Mouse (Mus musculus) MEL (cell line): ENCODE measurements around the gene Rbms3. TPM values are rescaled to one million over a fixed set of nuclear protein-coding genes. Genes with fewer than 3 reads are reported as not detected.

ENCODE experiments used
- DNase-seq: peaks from one replicate; pipeline ENCODE4 v3.0.0; 2011; ENCODE audit warnings: low read depth, low spot score
- H3K27ac ChIP-seq: 2 replicates; pipeline ENCODE4 v1.5.1; 2012; ENCODE audit warnings: low read depth, mild to moderate bottlenecking, control low read depth, low read length, moderate library complexity; ENCODE audit not compliant: control insufficient read depth
- H3K27me3 ChIP-seq, 2 experiments: fragments of 150-350 bp in 1 of 2; sonication (generic) in 1 of 2; 2 replicates each; pipeline ENCODE4 v1.6.1; 2012; ENCODE audit warnings: low read length in 2 of 2, mild to moderate bottlenecking in 2 of 2, improper control_type of control experiment in 1 of 2, moderate library complexity in 1 of 2; ENCODE audit not compliant: insufficient read depth in 2 of 2, control insufficient read depth in 1 of 2
- H3K36me3 ChIP-seq, 2 experiments: 2 replicates each; pipeline ENCODE4 v1.6.1; 2012 to 2014; ENCODE audit warnings: low read length in 2 of 2, improper control_type of control experiment in 1 of 2, inconsistent platforms in 1 of 2, mild to moderate bottlenecking in 1 of 2; ENCODE audit not compliant: insufficient read depth in 2 of 2, control insufficient read depth in 1 of 2
- H3K4me1 ChIP-seq, 2 experiments: fragments of 150-350 bp in 1 of 2; sonication (generic) in 1 of 2; 2 replicates each; pipeline ENCODE4 v1.6.1; 2012; ENCODE audit warnings: low read length in 2 of 2, improper control_type of control experiment in 1 of 2, mild to moderate bottlenecking in 1 of 2; ENCODE audit not compliant: insufficient read depth in 2 of 2, control insufficient read depth in 1 of 2
- H3K4me3 ChIP-seq, 2 experiments: fragments of 150-350 bp in 1 of 2; sonication (generic) in 1 of 2; 2 replicates each; pipeline ENCODE4 v1.5.1; 2012; ENCODE audit warnings: low read depth in 2 of 2, low read length in 2 of 2, mild to moderate bottlenecking in 2 of 2, moderate library complexity in 2 of 2, control low read depth in 1 of 2, improper control_type of control experiment in 1 of 2; ENCODE audit not compliant: control insufficient read depth in 1 of 2, insufficient read depth in 1 of 2
- H3K79me2 ChIP-seq: 2 replicates; pipeline ENCODE4 v1.6.1; 2012; ENCODE audit warnings: mild to moderate bottlenecking, low read length, moderate library complexity; ENCODE audit not compliant: control insufficient read depth, poor library complexity, insufficient read depth
- H3K9ac ChIP-seq: 2 replicates; pipeline ENCODE4 v1.6.1; 2012; ENCODE audit warnings: low read depth, mild to moderate bottlenecking, control low read depth, low read length, moderate library complexity; ENCODE audit not compliant: control insufficient read depth, poor library complexity, severe bottlenecking
- H3K9me3 ChIP-seq: fragments of 150-350 bp; sonication (generic); replicated peaks from 2 replicates; pipeline ENCODE4 v1.6.1; 2012; ENCODE audit warnings: mild to moderate bottlenecking, low read length, improper control_type of control experiment, moderate library complexity; ENCODE audit not compliant: insufficient read depth
- CTCF ChIP-seq, 3 experiments: IDR thresholded peaks in 2 of 3; conservative IDR thresholded peaks in 1 of 3; 2 replicates each; pipeline ENCODE4 v1.5.1; 2011 to 2012; ENCODE audit warnings: low read length in 3 of 3, low read depth in 2 of 3, mild to moderate bottlenecking in 2 of 3, improper control_type of control experiment in 1 of 3, inconsistent platforms in 1 of 3, mixed read lengths in 1 of 3, moderate library complexity in 1 of 3; ENCODE audit not compliant: control insufficient read depth in 1 of 3, insufficient read depth in 1 of 3, poor library complexity in 1 of 3, severe bottlenecking in 1 of 3
- ELF1 ChIP-seq: IDR thresholded peaks from 2 replicates; pipeline ENCODE4 v1.6.1; 2014; ENCODE audit warnings: low read depth, mild to moderate bottlenecking, inconsistent platforms, low read length, improper control_type of control experiment, moderate library complexity
- EP300 ChIP-seq, 2 experiments: IDR thresholded peaks; 2 replicates each; pipeline ENCODE4 v1.6.1; 2011; ENCODE audit warnings: improper control_type of control experiment in 2 of 2, low read length in 2 of 2, low read depth in 1 of 2, mild to moderate bottlenecking in 1 of 2
- ETS1 ChIP-seq: IDR thresholded peaks from 2 replicates; pipeline ENCODE4 v1.6.1; 2012; ENCODE audit warnings: low read depth, mild to moderate bottlenecking, inconsistent platforms, low read length, improper control_type of control experiment, moderate library complexity
- GATA1 ChIP-seq: IDR thresholded peaks from 2 replicates; pipeline ENCODE4 v1.6.1; 2011; ENCODE audit warnings: low read depth, low read length, improper control_type of control experiment
- JUND ChIP-seq: IDR thresholded peaks from 2 replicates; pipeline ENCODE4 v1.6.1; 2011; ENCODE audit warnings: low read depth, mild to moderate bottlenecking, improper control_type of control experiment, low read length
- KAT2A ChIP-seq: conservative IDR thresholded peaks from 2 replicates; pipeline ENCODE4 v1.6.1; 2012; ENCODE audit warnings: low read depth, low read length, improper control_type of control experiment, inconsistent platforms
- MAFK ChIP-seq: IDR thresholded peaks from 2 replicates; pipeline ENCODE4 v1.6.1; 2011; ENCODE audit warnings: low read depth, mild to moderate bottlenecking, low read length, improper control_type of control experiment, borderline replicate concordance
- MAX ChIP-seq: IDR thresholded peaks from 2 replicates; pipeline ENCODE4 v1.6.1; 2011; ENCODE audit warnings: low read length, improper control_type of control experiment
- MEF2A ChIP-seq: IDR thresholded peaks from 2 replicates; pipeline ENCODE4 v1.6.1; 2014; ENCODE audit warnings: low read depth, mild to moderate bottlenecking, inconsistent platforms, low read length, improper control_type of control experiment; ENCODE audit not compliant: poor library complexity, insufficient replicate concordance, severe bottlenecking; ENCODE audit errors: extremely low read depth
- MYB ChIP-seq: IDR thresholded peaks from 2 replicates; pipeline ENCODE4 v1.6.1; 2011; ENCODE audit warnings: mild to moderate bottlenecking, low read depth, low read length, improper control_type of control experiment
- NELFE ChIP-seq: IDR thresholded peaks from 2 replicates; pipeline ENCODE4 v1.6.1; 2011; ENCODE audit warnings: low read depth, low read length, improper control_type of control experiment
- NRF1 ChIP-seq: IDR thresholded peaks from 2 replicates; pipeline ENCODE4 v1.6.1; 2014; ENCODE audit warnings: low read depth, mild to moderate bottlenecking, inconsistent platforms, low read length, improper control_type of control experiment, moderate library complexity; ENCODE audit not compliant: poor library complexity, insufficient read depth, severe bottlenecking
- POLR2A ChIP-seq, 2 experiments: IDR thresholded peaks; 2 replicates each; pipeline ENCODE4 v1.6.1; 2011 to 2012; ENCODE audit warnings: low read length in 2 of 2, mild to moderate bottlenecking in 2 of 2, control low read depth in 1 of 2, improper control_type of control experiment in 1 of 2, low read depth in 1 of 2, moderate library complexity in 1 of 2; ENCODE audit not compliant: control insufficient read depth in 1 of 2, insufficient read depth in 1 of 2, poor library complexity in 1 of 2
- POLR2AphosphoS5 ChIP-seq: IDR thresholded peaks from 2 replicates; pipeline ENCODE4 v1.6.1; 2012; ENCODE audit warnings: low read depth, borderline replicate concordance, mild to moderate bottlenecking, inconsistent platforms, low read length, moderate library complexity, mixed read lengths
- RAD21 ChIP-seq: IDR thresholded peaks from 2 replicates; pipeline ENCODE4 v1.6.1; 2011; ENCODE audit warnings: mild to moderate bottlenecking, low read depth, low read length, improper control_type of control experiment
- RCOR1 ChIP-seq: IDR thresholded peaks from 2 replicates; pipeline ENCODE4 v1.6.1; 2012; ENCODE audit warnings: low read depth, mild to moderate bottlenecking, inconsistent platforms, low read length, improper control_type of control experiment
- SIN3A ChIP-seq: IDR thresholded peaks from 2 replicates; pipeline ENCODE4 v1.6.1; 2012; ENCODE audit warnings: low read length, improper control_type of control experiment, inconsistent platforms
- SMC3 ChIP-seq: IDR thresholded peaks from 2 replicates; pipeline ENCODE4 v1.6.1; 2011; ENCODE audit warnings: low read depth, low read length, improper control_type of control experiment
- TAL1 ChIP-seq: IDR thresholded peaks from 2 replicates; pipeline ENCODE4 v1.6.1; 2012; ENCODE audit warnings: mild to moderate bottlenecking, inconsistent platforms, low read length, moderate library complexity, mixed read lengths
- TCF12 ChIP-seq: IDR thresholded peaks from 2 replicates; pipeline ENCODE4 v1.6.1; 2014; ENCODE audit warnings: low read depth, mild to moderate bottlenecking, inconsistent platforms, low read length, improper control_type of control experiment, moderate library complexity
- UBTF ChIP-seq: IDR thresholded peaks from 2 replicates; pipeline ENCODE4 v1.6.1; 2012; ENCODE audit warnings: low read depth, mild to moderate bottlenecking, inconsistent platforms, low read length, improper control_type of control experiment, moderate library complexity, borderline replicate concordance; ENCODE audit not compliant: insufficient read depth
- USF1 ChIP-seq: IDR thresholded peaks from 2 replicates; pipeline ENCODE4 v1.6.1; 2014; ENCODE audit warnings: low read depth, mild to moderate bottlenecking, inconsistent platforms, low read length, improper control_type of control experiment, moderate library complexity
- USF2 ChIP-seq, 2 experiments: IDR thresholded peaks; 2 replicates each; pipeline ENCODE4 v1.6.1; 2011 to 2012; ENCODE audit warnings: improper control_type of control experiment in 2 of 2, low read length in 2 of 2, borderline replicate concordance in 1 of 2, inconsistent platforms in 1 of 2, low read depth in 1 of 2, mild to moderate bottlenecking in 1 of 2; ENCODE audit not compliant: insufficient read depth in 1 of 2
- ZC3H11A ChIP-seq: IDR thresholded peaks from 2 replicates; pipeline ENCODE4 v1.6.1; 2012; ENCODE audit warnings: low read depth, mild to moderate bottlenecking, inconsistent platforms, low read length, improper control_type of control experiment
- ZKSCAN1 ChIP-seq: IDR thresholded peaks from 2 replicates; pipeline ENCODE4 v1.6.1; 2012; ENCODE audit warnings: low read depth, mild to moderate bottlenecking, inconsistent platforms, low read length, improper control_type of control experiment, moderate library complexity
- ZNF384 ChIP-seq: IDR thresholded peaks from 2 replicates; pipeline ENCODE4 v1.6.1; 2012; ENCODE audit warnings: low read depth, mild to moderate bottlenecking, inconsistent platforms, low read length, improper control_type of control experiment
- polyA plus RNA-seq, 2 experiments: library from polyadenylated mRNA; stranded (reverse) in 1 of 2; unstranded in 1 of 2; fragments of >175 nt in 1 of 2; fragments of >200 nt in 1 of 2; gene quantifications; 2 replicates each; pipeline versions ENCODE4 v1.2.1 to v1.2.4; 2012; ENCODE audit warnings: low replicate concordance in 2 of 2, low read depth in 1 of 2; ENCODE audit not compliant: insufficient read length in 2 of 2, insufficient read depth in 1 of 2, missing spikeins in 1 of 2
- total RNA-seq: library from RNA; depleted of rRNA; stranded (reverse); fragments of 300-350 nt; gene quantifications from 2 replicates; pipeline ENCODE4 v1.2.3, GENCODE M21; 2012

The Rbms3 gene
- total and polyA plus RNA-seq, 3 experiments, result not detected

- Histone ChIP-seq H3K27me3 (no peaks in the 10 kb centered on the region; a peak in 1 of 4 replicates), H3K9me3 (no peaks in the 10 kb centered on the region), H3K4me1 (no peaks in the 10 kb centered on the region), H3K9ac (no peak overlapping the region), H3K4me3 (no peak overlapping the region), H3K36me3 (no peaks in the 10 kb centered on the region), H3K27ac (no peak overlapping the region), H3K79me2 (no peaks in the 10 kb centered on the region)
- no peak for TF ChIP-seq TAL1
- TF ChIP-seq ZNF384, result no peak
- TF ChIP-seq RAD21, result peak; percentile 62
- no peak for TF ChIP-seq POLR2AphosphoS5
- no peak for TF ChIP-seq MAX
- no peak for TF ChIP-seq USF2 (IDR thresholded peaks at IDR 0.05; ENCODE audit: borderline replicate concordance in 1 of 2, insufficient read depth in 1 of 2, low read depth in 1 of 2, low read length in 2 of 2)
- TF ChIP-seq JUND, result no peak
- TF ChIP-seq TCF12, result no peak
- peak; percentile 58 to 66 (median 61) for TF ChIP-seq CTCF (IDR thresholded peaks at IDR 0.05 in 2 of 3, conservative IDR thresholded peaks at IDR 0.05 in 1 of 3; ENCODE audit: control insufficient read depth in 1 of 3, insufficient read depth in 1 of 3, low read depth in 2 of 3, low read length in 3 of 3, poor library complexity in 1 of 3, severe bottlenecking in 1 of 3)
- TF ChIP-seq ETS1, result no peak
- TF ChIP-seq ZC3H11A, result peak; percentile 56
- no peak for TF ChIP-seq UBTF
- TF ChIP-seq EP300 (IDR thresholded peaks at IDR 0.05; ENCODE audit: low read depth in 1 of 2, low read length in 2 of 2), result no peak
- no peak for TF ChIP-seq SIN3A
- TF ChIP-seq GATA1, result no peak
- TF ChIP-seq KAT2A, result no peak
- no peak for TF ChIP-seq USF1
- no peak for TF ChIP-seq ZKSCAN1
- peak; percentile 78 for TF ChIP-seq SMC3
- TF ChIP-seq RCOR1, result no peak
- TF ChIP-seq NRF1, result no peak
- TF ChIP-seq NELFE, result no peak
- no peak for TF ChIP-seq MEF2A
- no peak for TF ChIP-seq ELF1
- TF ChIP-seq MAFK, result no peak
- TF ChIP-seq MYB, result no peak
- TF ChIP-seq POLR2A (IDR thresholded peaks at IDR 0.05; ENCODE audit: control insufficient read depth in 1 of 2, insufficient read depth in 1 of 2, low read depth in 1 of 2, low read length in 2 of 2, poor library complexity in 1 of 2), result no peak
- peak; percentile 13 for DNase-seq
Observed at GRCm38 (mm10) chr9:116906955-116907354, 722.8 kb downstream of the Rbms3 start.
